Comparison of ENCODE assay signal across 25 mouse cellular contexts in the genomic region with DNA sequence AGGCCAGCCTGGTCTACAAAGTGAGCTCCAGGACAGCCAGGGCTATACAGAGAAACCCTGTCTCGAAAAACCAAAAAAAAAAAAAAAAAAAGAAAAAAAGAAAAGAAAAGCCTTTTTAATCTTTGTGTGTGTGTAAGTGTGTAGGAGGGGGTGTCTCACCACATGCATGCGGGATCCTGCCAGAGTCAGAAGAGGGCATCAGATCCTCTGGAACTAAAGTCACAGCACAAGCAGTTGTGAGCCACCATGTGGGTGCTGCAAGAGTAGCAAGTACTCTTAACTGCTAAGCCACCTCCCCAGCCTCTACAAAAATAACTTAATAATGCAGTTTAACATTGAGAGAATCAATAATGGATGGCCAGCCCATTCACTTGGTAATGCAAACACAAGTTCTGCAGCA. TPM values are rescaled to one million over a fixed set of nuclear protein-coding genes. Genes with fewer than 3 reads are reported as not detected.
DNase-seq lines count a peak whose midpoint lies in the region; ATAC-seq and TF ChIP-seq lines count a peak whose summit lies in the region.
"Had no signal": no experiment of that assay in that cellular context is flagged by ENCODE, and none has a peak within 500 bp of the region (broad histone marks: within the 10 kb centered on the region; RNA-seq: fewer than 3 reads in every experiment).

No protein-coding gene starts in this region.

- no peaks in the 10 kb centered on the region for H3K9me3 ChIP-seq in hindbrain, postnatal 0 days (ENCODE audit: low read length)
- H3K9me3 ChIP-seq in hindbrain, embryonic 14.5 days (ENCODE audit: control insufficient read depth, low read length), result no peaks in the 10 kb centered on the region
- H3K9me3 ChIP-seq in midbrain, postnatal 0 days (ENCODE audit: low read length), result no peaks in the 10 kb centered on the region
- H3K9me3 ChIP-seq in midbrain, embryonic 10.5 days (replicated peaks), result no peaks in the 10 kb centered on the region
- H3K9me3 ChIP-seq in neural tube, embryonic 15.5 days (replicated peaks), result no peaks in the 10 kb centered on the region
- H3K9me3 ChIP-seq: forebrain, embryonic 12.5 days; hindbrain, embryonic 15.5 days; limb, embryonic 15.5 days; midbrain, embryonic 12.5 days had no signal

- no peak overlapping the region for H3K4me2 ChIP-seq in hindbrain, postnatal 0 days (ENCODE audit: low read depth, low read length)
- H3K4me2 ChIP-seq in hindbrain, embryonic 14.5 days (replicated peaks), result no peak overlapping the region
- no peak overlapping the region for H3K4me2 ChIP-seq in midbrain, postnatal 0 days (ENCODE audit: low read depth, low read length, poor library complexity, severe bottlenecking)
- H3K4me2 ChIP-seq in neural tube, embryonic 15.5 days, result no peak overlapping the region
- H3K4me2 ChIP-seq: forebrain, embryonic 12.5 days; heart, embryonic 11.5 days; hindbrain, embryonic 15.5 days; limb, embryonic 15.5 days; midbrain, embryonic 12.5 days had no signal

- TF ChIP-seq CTCF in hindbrain, postnatal 0 days (IDR thresholded peaks at IDR 0.05; ENCODE audit: low read depth), result peak; percentile 40
- TF ChIP-seq CTCF in midbrain, postnatal 0 days (IDR thresholded peaks at IDR 0.05), result peak; percentile 50

- H3K4me3 ChIP-seq in hindbrain, postnatal 0 days (ENCODE audit: low read length), result no peak overlapping the region
- no peak overlapping the region for H3K4me3 ChIP-seq in hindbrain, embryonic 14.5 days (replicated peaks; ENCODE audit: low read length)
- H3K4me3 ChIP-seq in midbrain, postnatal 0 days (ENCODE audit: low read depth, low read length), result no peak overlapping the region
- H3K4me3 ChIP-seq in midbrain, embryonic 10.5 days, result no peak overlapping the region
- H3K4me3 ChIP-seq in neural tube, embryonic 15.5 days (replicated peaks), result no peak overlapping the region
- H3K4me3 ChIP-seq: forebrain, embryonic 12.5 days; hindbrain, embryonic 15.5 days; limb, embryonic 15.5 days; midbrain, embryonic 12.5 days had no signal

- DNase-seq in hindbrain, postnatal 0 days (ENCODE audit: low spot score), result peak; percentile 39
- DNase-seq in hindbrain, embryonic 14.5 days (ENCODE audit: low spot score), result no peak
- peak; percentile 34 for DNase-seq in midbrain, postnatal 0 days (ENCODE audit: low spot score)
- no peak for DNase-seq in midbrain, embryonic 10.5 days (ENCODE audit: low spot score)
- DNase-seq: adrenal gland, postnatal 14 days; cerebellum, adult 11-12 months; cerebellum, postnatal 25 days; gastrocnemius, postnatal 36 days; heart, postnatal 14 days; kidney, adult 18-20 months; kidney, postnatal 10 days; lung, adult 2 months; lung, postnatal 36 days; right cerebral cortex, postnatal 14 days; spleen, adult 18-20 months; thymus, adult 2 months had no signal

- no peak for ATAC-seq in hindbrain, postnatal 0 days
- ATAC-seq in hindbrain, embryonic 14.5 days (ENCODE audit: low FRiP score), result no peak
- no peak for ATAC-seq in midbrain, postnatal 0 days (ENCODE audit: low FRiP score)
- 0 out of 2 replicates have a peak, but pooled peaks have one; percentile 50 for ATAC-seq in common myeloid progenitor, adult 5-6 weeks (replicated peaks; ENCODE audit: low read depth, poor library complexity, severe bottlenecking)
- no peak for ATAC-seq in neural tube, embryonic 15.5 days (ENCODE audit: low FRiP score)
- ATAC-seq in monocyte, adult 5-6 weeks (replicated peaks; ENCODE audit: insufficient number of reproducible peaks, low FRiP score, low TSS enrichment, poor library complexity, severe bottlenecking), result no peak
- ATAC-seq: activated CD4-positive, CD25-positive, alpha-beta regulatory T cell, adult 4 months had no signal

- H3K4me1 ChIP-seq in hindbrain, postnatal 0 days (ENCODE audit: insufficient read depth, low read length), result no peaks in the 10 kb centered on the region
- H3K4me1 ChIP-seq in hindbrain, embryonic 14.5 days (replicated peaks; ENCODE audit: control insufficient read depth, insufficient read depth, low read length), result no peaks in the 10 kb centered on the region
- no peaks in the 10 kb centered on the region for H3K4me1 ChIP-seq in midbrain, postnatal 0 days (ENCODE audit: insufficient read depth, low read length)
- no peaks in the 10 kb centered on the region for H3K4me1 ChIP-seq in midbrain, embryonic 10.5 days
- no peaks in the 10 kb centered on the region for H3K4me1 ChIP-seq in neural tube, embryonic 15.5 days
- H3K4me1 ChIP-seq: forebrain, embryonic 12.5 days; hindbrain, embryonic 15.5 days; limb, embryonic 15.5 days; midbrain, embryonic 12.5 days had no signal

- H3K27ac ChIP-seq in hindbrain, postnatal 0 days, result no peak overlapping the region
- no peak overlapping the region for H3K27ac ChIP-seq in hindbrain, embryonic 14.5 days
- H3K27ac ChIP-seq in midbrain, postnatal 0 days (ENCODE audit: low read depth, low read length), result no peak overlapping the region
- no peak overlapping the region for H3K27ac ChIP-seq in midbrain, embryonic 10.5 days (replicated peaks)
- H3K27ac ChIP-seq in neural tube, embryonic 15.5 days (replicated peaks), result no peak overlapping the region
- H3K27ac ChIP-seq: forebrain, embryonic 12.5 days; hindbrain, embryonic 15.5 days; limb, embryonic 15.5 days; midbrain, embryonic 12.5 days had no signal

- 96% methylated on average over 1 of the region's 2 CpGs for WGBS in hindbrain, postnatal 0 days
- 89% methylated on average over 1 of the region's 2 CpGs for WGBS in hindbrain, embryonic 14.5 days
- 96% methylated on average over 1 of the region's 2 CpGs for WGBS in midbrain, postnatal 0 days
- 100% methylated on average over 2 of the region's 2 CpGs for WGBS in midbrain, embryonic 10.5 days
- 100% methylated on average over 1 of the region's 2 CpGs for WGBS in neural tube, embryonic 15.5 days

- H3K36me3 ChIP-seq in hindbrain, postnatal 0 days (ENCODE audit: insufficient read depth, low read length), result peaks cover 39% of the 10 kb centered on the region
- H3K36me3 ChIP-seq in hindbrain, embryonic 14.5 days (replicated peaks; ENCODE audit: control insufficient read depth, insufficient read depth), result peaks cover 90% of the 10 kb centered on the region
- peaks cover 28% of the 10 kb centered on the region for H3K36me3 ChIP-seq in midbrain, postnatal 0 days (ENCODE audit: insufficient read depth, low read length)
- peaks cover 96% of the 10 kb centered on the region for H3K36me3 ChIP-seq in midbrain, embryonic 10.5 days
- peaks cover 63% of the 10 kb centered on the region for H3K36me3 ChIP-seq in neural tube, embryonic 15.5 days

- no peak overlapping the region for H3K9ac ChIP-seq in hindbrain, postnatal 0 days (replicated peaks; ENCODE audit: low read length)
- no peak overlapping the region for H3K9ac ChIP-seq in hindbrain, embryonic 14.5 days
- no peak overlapping the region for H3K9ac ChIP-seq in midbrain, postnatal 0 days (replicated peaks; ENCODE audit: low read length, poor library complexity, severe bottlenecking)
- H3K9ac ChIP-seq in neural tube, embryonic 15.5 days (replicated peaks), result no peak overlapping the region
- H3K9ac ChIP-seq: forebrain, embryonic 12.5 days; hindbrain, embryonic 15.5 days; limb, embryonic 15.5 days; midbrain, embryonic 12.5 days had no signal

- H3K27me3 ChIP-seq in hindbrain, postnatal 0 days (ENCODE audit: insufficient read depth, low read length), result no peaks in the 10 kb centered on the region
- H3K27me3 ChIP-seq in hindbrain, embryonic 14.5 days (ENCODE audit: control insufficient read depth, insufficient read depth, low read length), result no peaks in the 10 kb centered on the region
- H3K27me3 ChIP-seq in midbrain, postnatal 0 days (ENCODE audit: insufficient read depth, low read length), result no peaks in the 10 kb centered on the region
- H3K27me3 ChIP-seq in midbrain, embryonic 10.5 days (ENCODE audit: low read depth, poor library complexity, severe bottlenecking), result no peaks in the 10 kb centered on the region
- no peaks in the 10 kb centered on the region for H3K27me3 ChIP-seq in neural tube, embryonic 15.5 days (replicated peaks)
- H3K27me3 ChIP-seq: forebrain, embryonic 12.5 days; hindbrain, embryonic 15.5 days; limb, embryonic 15.5 days; midbrain, embryonic 12.5 days had no signal

RNA-seq across cellular contexts. Expression of gene Trmt1l, which starts 22.5 kb away (rescaled TPM):
- total RNA-seq in hindbrain, postnatal 0 days (2014; rRNA removed), result 13.2 and 17.6 TPM in 2 replicates
- polyA plus RNA-seq in hindbrain, postnatal 0 days (2015; fragmentation: Nextera tagmentation; extraction: Ambion mirVana), result 16.2 and 18.5 TPM in 2 replicates
- 41.6 and 44.0 TPM in 2 replicates for polyA plus RNA-seq in hindbrain, embryonic 14.5 days (2014; fragmentation: Nextera tagmentation; extraction: Ambion mirVana)
- 15.0 and 17.8 TPM in 2 replicates for total RNA-seq in midbrain, postnatal 0 days (2014; rRNA removed)
- polyA plus RNA-seq in midbrain, postnatal 0 days (2015; fragmentation: Nextera tagmentation; extraction: Ambion mirVana), result 15.3 and 15.9 TPM in 2 replicates
- 52.5 and 55.6 TPM in 2 replicates for polyA plus RNA-seq in midbrain, embryonic 10.5 days (2016; fragmentation: Nextera tagmentation; extraction: Ambion mirVana)
- total RNA-seq in common myeloid progenitor, adult 5-6 weeks (2017), result 26.3 and 28.6 TPM in 2 replicates
- polyA plus RNA-seq in neural tube, embryonic 15.5 days (2015; fragmentation: Nextera tagmentation; extraction: Ambion mirVana), result 46.8 and 47.1 TPM in 2 replicates
- 21.1 to 33.9 TPM (median 26.0 TPM) in 3 replicates for total RNA-seq in monocyte, adult 5-6 weeks (2017)

RNA-seq across cellular contexts. Expression of gene Swt1, which starts 22.6 kb away (rescaled TPM):
- 6.7 and 7.7 TPM in 2 replicates for total RNA-seq in hindbrain, postnatal 0 days (2014; rRNA removed)
- 11.7 and 17.1 TPM in 2 replicates for polyA plus RNA-seq in hindbrain, postnatal 0 days (2015; fragmentation: Nextera tagmentation; extraction: Ambion mirVana)
- polyA plus RNA-seq in hindbrain, embryonic 14.5 days (2014; fragmentation: Nextera tagmentation; extraction: Ambion mirVana), result 15.1 and 20.2 TPM in 2 replicates
- 7.4 and 15.8 TPM in 2 replicates for total RNA-seq in midbrain, postnatal 0 days (2014; rRNA removed)
- 10.2 and 16.0 TPM in 2 replicates for polyA plus RNA-seq in midbrain, postnatal 0 days (2015; fragmentation: Nextera tagmentation; extraction: Ambion mirVana)
- 21.6 and 22.8 TPM in 2 replicates for polyA plus RNA-seq in midbrain, embryonic 10.5 days (2016; fragmentation: Nextera tagmentation; extraction: Ambion mirVana)
- total RNA-seq in common myeloid progenitor, adult 5-6 weeks (2017), result 26.3 and 31.0 TPM in 2 replicates
- polyA plus RNA-seq in neural tube, embryonic 15.5 days (2015; fragmentation: Nextera tagmentation; extraction: Ambion mirVana), result 15.1 and 16.9 TPM in 2 replicates
- 21.1 to 53.1 TPM (median 41.1 TPM) in 3 replicates for total RNA-seq in monocyte, adult 5-6 weeks (2017)

RNA-seq across cellular contexts. Expression of gene Rnf2, which starts 49.9 kb away (rescaled TPM):
- total RNA-seq in hindbrain, postnatal 0 days (2014; rRNA removed), result 53.2 and 63.1 TPM in 2 replicates
- polyA plus RNA-seq in hindbrain, postnatal 0 days (2015; fragmentation: Nextera tagmentation; extraction: Ambion mirVana), result 64.4 and 67.2 TPM in 2 replicates
- polyA plus RNA-seq in hindbrain, embryonic 14.5 days (2014; fragmentation: Nextera tagmentation; extraction: Ambion mirVana), result 117 and 124 TPM in 2 replicates
- 68.1 and 77.1 TPM in 2 replicates for total RNA-seq in midbrain, postnatal 0 days (2014; rRNA removed)
- polyA plus RNA-seq in midbrain, postnatal 0 days (2015; fragmentation: Nextera tagmentation; extraction: Ambion mirVana), result 73.9 and 77.8 TPM in 2 replicates
- 122 and 132 TPM in 2 replicates for polyA plus RNA-seq in midbrain, embryonic 10.5 days (2016; fragmentation: Nextera tagmentation; extraction: Ambion mirVana)
- total RNA-seq in common myeloid progenitor, adult 5-6 weeks (2017), result 113 and 114 TPM in 2 replicates
- polyA plus RNA-seq in neural tube, embryonic 15.5 days (2015; fragmentation: Nextera tagmentation; extraction: Ambion mirVana), result 91.4 and 93.0 TPM in 2 replicates
- 130 to 207 TPM (median 167 TPM) in 3 replicates for total RNA-seq in monocyte, adult 5-6 weeks (2017)

Comparison
In these comparisons a context has a peak if more than half of its experiments do, and no peak if none do; other contexts are left out.
1. DNase-seq: peak in hindbrain, postnatal 0 days (single experiment) and midbrain, postnatal 0 days (single experiment); none in hindbrain, embryonic 14.5 days (single experiment) and midbrain, embryonic 10.5 days (single experiment).